Mouse (Mus musculus) G1E (cell line): ENCODE measurements at regions not wholly inside any gene's neighbourhood (a gene's known extent, or its start where the extent isn't known, plus 50 kb on each side); places are given as distances from the start of the nearest gene placed in this dataset.

ENCODE experiments used
- ATAC-seq: 2 replicates; pipeline ENCODE4 v1.8.0; 2016; ENCODE audit warnings: mild to moderate bottlenecking; ENCODE audit not compliant: insufficient number of reproducible peaks, poor library complexity, low FRiP score, severe bottlenecking; ENCODE audit errors: extremely low read depth
- DNase-seq: peaks from one replicate; pipeline ENCODE4 v3.0.0; 2012; ENCODE audit warnings: low spot score
- H3K27me3 ChIP-seq: 2 replicates; pipeline ENCODE4 v1.6.1; 2012; ENCODE audit warnings: mild to moderate bottlenecking, low read length, inconsistent platforms; ENCODE audit not compliant: insufficient read depth
- H3K36me3 ChIP-seq: replicated peaks from 2 replicates; pipeline ENCODE3; 2012; ENCODE audit warnings: mild to moderate bottlenecking, inconsistent platforms
- H3K4me1 ChIP-seq: 2 replicates; pipeline ENCODE4 v1.6.1; 2012; ENCODE audit warnings: low read depth, low read length, inconsistent platforms, mixed read lengths; ENCODE audit not compliant: insufficient read depth
- H3K4me3 ChIP-seq: 2 replicates; pipeline ENCODE4 v1.5.1; 2012; ENCODE audit warnings: low read depth, mild to moderate bottlenecking, inconsistent platforms, low read length, moderate library complexity, mixed read lengths
- H3K9me3 ChIP-seq: replicated peaks from 2 replicates; pipeline ENCODE4 v1.6.1; 2012; ENCODE audit warnings: inconsistent platforms
- CTCF ChIP-seq: IDR thresholded peaks from 2 replicates; pipeline ENCODE4 v1.5.1; 2012; ENCODE audit warnings: low read depth, low read length, inconsistent platforms, mixed read lengths
- GATA1 ChIP-seq: IDR thresholded peaks from 2 replicates; pipeline ENCODE4 v1.6.1; 2012; ENCODE audit warnings: borderline replicate concordance, low read length, inconsistent platforms, mixed read lengths
- GATA2 ChIP-seq: IDR thresholded peaks from 2 replicates; pipeline ENCODE4 v1.6.1; 2012; ENCODE audit warnings: low read depth, low read length, inconsistent platforms, borderline replicate concordance
- POLR2AphosphoS5 ChIP-seq: IDR thresholded peaks from 2 replicates; pipeline ENCODE4 v1.6.1; 2012; ENCODE audit warnings: low read depth, low read length, inconsistent platforms; ENCODE audit not compliant: insufficient replicate concordance
- TAL1 ChIP-seq: conservative IDR thresholded peaks from 2 replicates; pipeline ENCODE4 v1.6.1; 2012; ENCODE audit warnings: low read depth, low read length, inconsistent platforms, mixed read lengths

DNA sequence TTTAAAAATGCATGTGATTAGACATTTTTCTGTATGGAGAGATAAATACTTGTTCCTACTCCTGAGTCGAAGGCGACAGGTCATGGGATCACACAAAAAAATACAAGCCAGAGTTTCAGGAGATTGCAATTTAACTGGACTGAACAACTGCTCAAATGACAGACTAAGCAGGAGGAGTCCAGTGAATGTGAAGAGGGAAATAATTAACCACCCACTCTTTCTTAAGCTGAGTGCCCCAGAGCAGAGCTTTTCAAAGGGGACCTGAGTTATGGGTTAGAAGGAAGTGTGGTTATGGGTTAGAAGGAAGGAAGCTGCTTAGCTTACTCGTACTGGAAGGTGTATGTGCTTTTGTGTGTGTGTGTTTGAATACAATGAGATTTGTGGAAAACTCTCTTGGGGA is 307.1 kb upstream of the Pfkp start:
- TF ChIP-seq GATA2: no peak
- no peak for TF ChIP-seq CTCF
- H3K9me3 ChIP-seq: no peaks in the 10 kb centered on the region
- peaks cover 5% of the 10 kb centered on the region; the same call in 1 of the 2 replicates for H3K27me3 ChIP-seq
- H3K4me3 ChIP-seq: no peak overlapping the region
- DNase-seq: no peak
- H3K36me3 ChIP-seq: no peaks in the 10 kb centered on the region
- no peaks in the 10 kb centered on the region for H3K4me1 ChIP-seq
- no peak for ATAC-seq

DNA sequence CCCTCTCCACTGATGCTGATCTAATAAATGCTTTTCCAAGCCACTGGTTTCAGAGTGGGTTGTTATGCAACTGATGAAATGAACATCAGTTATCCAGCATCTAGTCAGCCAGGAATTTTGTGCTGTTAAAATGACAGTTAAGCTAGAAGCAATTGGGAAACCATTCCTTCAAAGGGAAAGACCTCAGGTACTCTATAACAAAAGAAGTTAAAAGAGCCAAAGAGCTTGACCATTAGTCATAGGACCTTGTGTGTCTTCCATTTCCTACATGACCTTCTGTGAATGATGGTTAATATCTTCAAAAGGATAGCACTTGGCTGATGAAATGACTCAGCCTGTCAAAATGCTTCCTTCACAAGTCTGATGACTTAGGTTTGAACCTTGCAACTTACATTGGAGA is 275.6 kb upstream of the Pfkp start:
- TF ChIP-seq GATA1 (no peak), CTCF (no peak), TAL1 (no peak), GATA2 (no peak), POLR2AphosphoS5 (no peak)
- Histone ChIP-seq H3K27me3 (no peaks in the 10 kb centered on the region), H3K9me3 (no peaks in the 10 kb centered on the region), H3K36me3 (no peaks in the 10 kb centered on the region), H3K4me1 (peaks cover 2% of the 10 kb centered on the region; the same call in 1 of the 2 replicates), H3K4me3 (no peak overlapping the region)
- no peak for DNase-seq
- no peak for ATAC-seq

DNA sequence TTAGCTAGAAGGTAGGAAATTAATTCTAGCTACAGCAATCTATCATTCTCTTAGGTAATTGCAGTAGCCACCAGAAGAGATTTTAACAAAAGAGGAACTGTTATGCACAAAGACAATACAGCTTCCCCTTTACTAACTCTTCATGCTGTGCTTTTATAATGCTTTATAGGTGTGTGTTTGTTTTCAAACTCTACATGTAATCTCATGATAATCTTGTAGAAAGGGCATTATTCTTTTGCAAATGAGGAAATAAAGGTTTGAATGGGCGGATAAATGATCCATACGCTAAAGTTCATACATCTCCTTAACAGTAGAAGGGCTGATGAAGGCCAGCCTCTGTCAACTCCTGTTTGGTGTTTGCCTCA is 273.8 kb upstream of the Pfkp start:
- ATAC-seq: no peak
- DNase-seq: no peak
- TF ChIP-seq POLR2AphosphoS5 (no peak), TAL1 (no peak), GATA1 (no peak), GATA2 (no peak), CTCF (no peak)
- Histone ChIP-seq H3K9me3 (no peaks in the 10 kb centered on the region), H3K36me3 (no peaks in the 10 kb centered on the region), H3K27me3 (no peaks in the 10 kb centered on the region), H3K4me3 (no peak overlapping the region), H3K4me1 (peaks cover 2% of the 10 kb centered on the region; the same call in 1 of the 2 replicates)

DNA sequence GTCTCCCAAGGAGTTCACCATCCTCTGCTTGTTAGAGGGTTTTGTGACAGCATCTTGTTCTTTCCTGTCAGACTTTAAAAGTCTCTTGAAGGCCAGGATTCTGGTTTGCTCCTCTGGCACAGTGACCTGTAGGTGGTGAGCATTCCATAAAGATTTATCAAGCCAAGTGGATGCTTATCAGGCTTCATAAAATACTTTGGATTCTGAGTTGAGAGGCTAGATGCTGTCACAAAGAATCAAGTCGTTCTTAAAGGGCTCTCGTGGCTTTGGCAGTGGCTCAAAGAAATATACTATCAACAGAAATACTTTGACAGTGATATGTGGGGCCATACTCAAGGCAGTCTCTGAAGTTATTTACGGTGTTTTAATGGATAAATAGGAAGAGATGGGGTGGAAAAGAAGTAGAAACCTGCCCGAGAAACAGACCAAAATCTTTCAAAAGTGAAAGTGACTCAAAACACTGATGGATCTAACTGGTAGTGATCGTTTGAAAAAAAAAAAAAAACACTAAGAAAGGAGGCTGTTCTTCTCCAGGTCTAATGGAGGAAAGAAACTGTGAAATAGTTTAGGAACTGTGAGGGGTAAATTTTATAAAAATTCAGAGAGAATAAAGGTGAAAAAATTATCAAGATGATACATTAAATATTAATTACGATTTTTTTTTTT is 273.2 kb upstream of the Pfkp start:
- Histone ChIP-seq H3K9me3 (no peaks in the 10 kb centered on the region), H3K4me3 (no peak overlapping the region), H3K27me3 (no peaks in the 10 kb centered on the region), H3K4me1 (peaks cover 2% of the 10 kb centered on the region; the same call in 1 of the 2 replicates), H3K36me3 (no peaks in the 10 kb centered on the region)
- no peak for DNase-seq
- TF ChIP-seq TAL1 (no peak), CTCF (no peak), GATA2 (no peak), GATA1 (no peak), POLR2AphosphoS5 (no peak)
- no peak; the same call in 1 of the 2 replicates for ATAC-seq

DNA sequence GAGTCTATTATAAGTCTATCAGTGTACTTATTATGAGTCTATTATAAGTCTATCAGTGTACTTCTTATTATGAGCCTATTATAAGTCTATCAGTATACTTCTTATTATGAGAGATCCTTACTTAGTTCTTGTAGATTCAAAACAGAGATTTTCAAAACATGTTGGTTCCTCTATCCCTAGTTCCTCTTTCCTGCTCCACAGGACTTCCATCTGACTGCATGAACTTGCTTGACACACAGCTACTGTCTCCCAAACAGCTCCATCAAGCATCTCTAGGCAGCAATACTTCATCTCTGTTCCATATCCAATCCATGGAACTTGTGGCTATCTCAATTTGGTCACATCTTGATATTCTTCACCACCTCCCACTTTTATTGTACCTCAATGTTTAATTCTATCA is 257.4 kb upstream of the Pfkp start:
- Histone ChIP-seq H3K4me1 (peaks cover 6% of the 10 kb centered on the region; the same call in 1 of the 2 replicates), H3K36me3 (no peaks in the 10 kb centered on the region), H3K9me3 (no peaks in the 10 kb centered on the region), H3K27me3 (no peaks in the 10 kb centered on the region), H3K4me3 (no peak overlapping the region)
- ATAC-seq (no peak), DNase-seq (no peak)
- TF ChIP-seq POLR2AphosphoS5: no peak
- no peak for TF ChIP-seq GATA1
- no peak for TF ChIP-seq CTCF
- TF ChIP-seq TAL1: no peak
- no peak for TF ChIP-seq GATA2

DNA sequence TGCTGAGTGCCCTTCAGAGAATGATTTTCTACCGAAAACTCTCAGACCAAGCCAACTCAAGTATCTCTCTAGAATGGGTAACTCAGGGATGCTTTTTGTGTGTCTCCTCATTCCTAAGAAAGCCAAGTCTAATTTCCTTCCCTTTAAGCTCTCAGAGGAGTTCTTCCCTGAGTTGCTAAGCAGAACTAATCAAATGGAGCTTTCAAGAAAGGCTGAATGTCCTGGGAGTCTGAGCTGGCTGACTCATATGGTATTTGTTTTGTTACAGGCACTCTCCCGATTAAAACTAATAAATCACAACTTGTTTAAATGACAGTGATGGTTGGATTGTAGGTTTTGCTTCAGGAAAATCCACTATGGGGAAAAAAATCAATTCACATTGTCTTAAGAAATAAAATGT is 253.1 kb upstream of the Pfkp start:
- ATAC-seq (no peak), DNase-seq (no peak)
- Histone ChIP-seq H3K27me3 (no peaks in the 10 kb centered on the region), H3K4me3 (no peak overlapping the region), H3K9me3 (no peaks in the 10 kb centered on the region), H3K36me3 (no peaks in the 10 kb centered on the region), H3K4me1 (peaks cover 33% of the 10 kb centered on the region)
- no peak for TF ChIP-seq GATA1
- TF ChIP-seq GATA2: no peak
- no peak for TF ChIP-seq TAL1
- no peak for TF ChIP-seq CTCF
- no peak for TF ChIP-seq POLR2AphosphoS5

DNA sequence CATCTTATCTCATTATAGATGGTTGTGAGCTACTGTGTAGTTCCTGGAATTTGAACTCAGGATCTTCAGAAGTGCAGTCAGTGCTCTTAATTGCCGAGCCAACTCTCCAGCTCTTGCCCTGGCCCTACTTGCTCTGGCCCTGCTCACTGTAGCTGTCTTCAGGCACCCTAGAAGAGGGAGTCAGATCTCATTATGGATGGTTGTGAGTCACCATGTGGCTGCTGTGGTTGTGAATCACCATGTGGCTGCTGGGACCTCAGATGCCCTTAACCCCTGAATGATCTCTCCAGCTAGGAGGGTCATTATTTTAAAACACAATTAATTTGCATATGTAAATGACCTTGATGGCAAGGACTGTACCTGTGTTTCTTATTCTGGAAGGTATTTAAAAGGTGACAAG is 249.1 kb upstream of the Pfkp start:
- Histone ChIP-seq H3K36me3 (no peaks in the 10 kb centered on the region), H3K27me3 (no peaks in the 10 kb centered on the region), H3K4me1 (peaks cover 41% of the 10 kb centered on the region), H3K4me3 (no peak overlapping the region), H3K9me3 (no peaks in the 10 kb centered on the region)
- ATAC-seq: no peak
- TF ChIP-seq POLR2AphosphoS5: no peak
- TF ChIP-seq TAL1: no peak
- no peak for TF ChIP-seq GATA1
- TF ChIP-seq GATA2: no peak
- TF ChIP-seq CTCF: no peak
- no peak for DNase-seq
